Mouse (Mus musculus): ENCODE data around the gene Ccdc88c.

GRCm38 (mm10) chr12:101007427-101007826 is 21.4 kb downstream of the Ccdc88c start:
- TF ChIP-seq CTCF (IDR thresholded peaks at IDR 0.05; ENCODE audit: control insufficient read depth, insufficient read depth, low read length), result no peak
- TF ChIP-seq POLR2A (IDR thresholded peaks at IDR 0.05; ENCODE audit: borderline replicate concordance, control insufficient read depth, low read depth, low read length), result no peak
